Mouse (Mus musculus) splenic B cell, adult 2 months (primary cell): ENCODE results near the gene Serpinf1.
A peak's percentile ranks its signal among the peaks of the same experiment; 100 is the strongest.
"Not testable (repeated sequence)": the region's sequence is repeated elsewhere in the genome, so short reads cannot be mapped to it uniquely, and the experiment has no call there.

Source experiments
- DNase-seq: peaks from one replicate; pipeline ENCODE4 v3.0.0-alpha.2; 2011; ENCODE audit warnings: low read depth, low spot score
- H3K27me3 ChIP-seq: 2 replicates; pipeline ENCODE4 v1.6.1; 2012; ENCODE audit warnings: mild to moderate bottlenecking, low read length, moderate library complexity, mixed read lengths; ENCODE audit not compliant: control insufficient read depth, poor library complexity, insufficient read depth, severe bottlenecking
- H3K36me3 ChIP-seq: 2 replicates; pipeline ENCODE4 v1.6.1; 2012; ENCODE audit warnings: mild to moderate bottlenecking, low read length, moderate library complexity, mixed read lengths; ENCODE audit not compliant: control insufficient read depth, poor library complexity, insufficient read depth, severe bottlenecking

Gene Serpinf1

GRCm38 (mm10) chr11:75397452-75397851, 25.0 kb downstream of the Serpinf1 start:
- Histone ChIP-seq H3K27me3 (no peaks in the 10 kb centered on the region), H3K36me3 (no peaks in the 10 kb centered on the region; the same call in none of the 2 replicates)
- no peak for DNase-seq

DNA sequence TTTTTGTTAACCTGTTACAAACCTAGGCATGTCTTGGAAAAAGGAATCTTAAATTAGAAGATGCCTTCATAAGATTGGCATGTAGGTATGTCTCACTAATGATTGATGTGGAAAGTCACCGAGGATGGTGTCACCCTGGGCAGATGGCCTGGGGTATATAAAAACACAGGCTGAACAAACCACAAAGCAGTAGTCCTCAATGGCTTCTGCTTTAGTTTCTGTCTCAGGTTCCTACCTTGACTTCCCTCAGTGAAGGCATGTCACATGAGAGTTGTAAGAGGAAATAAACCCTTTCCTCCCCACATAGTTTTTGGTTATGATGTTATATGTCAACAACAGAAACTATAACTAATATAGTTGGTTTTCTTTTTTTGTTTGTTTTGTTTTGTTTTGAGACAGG, 26.9 kb downstream of the Serpinf1 start:
- DNase-seq: peak; percentile 62
- Histone ChIP-seq H3K27me3 (no peaks in the 10 kb centered on the region), H3K36me3 (no peaks in the 10 kb centered on the region; the same call in 1 of the 2 replicates)

DNA sequence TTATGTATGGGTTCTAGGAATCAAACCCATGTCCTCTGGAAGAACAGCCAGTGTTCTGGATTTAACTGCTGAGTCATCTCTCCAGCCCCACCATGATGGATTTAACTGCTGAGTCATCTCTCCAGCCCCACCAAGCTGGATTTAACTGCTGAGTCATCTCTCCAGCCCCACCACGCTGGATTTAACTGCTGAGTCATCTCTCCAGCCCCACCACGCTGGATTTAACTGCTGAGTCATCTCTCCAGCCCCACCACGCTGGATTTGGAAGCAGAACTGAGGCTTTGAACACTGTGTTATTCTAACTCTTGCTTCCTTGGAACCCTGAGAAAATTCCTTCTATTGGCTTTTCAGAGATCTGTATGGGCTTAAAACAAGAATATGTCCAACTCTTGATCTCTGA, 39.0 kb downstream of the Serpinf1 start:
- not testable (repeated sequence) for H3K36me3 ChIP-seq, DNase-seq, H3K27me3 ChIP-seq

- not testable (repeated sequence) for H3K27me3 ChIP-seq, DNase-seq, H3K36me3 ChIP-seq
Measured at GRCm38 (mm10) chr11:75378786-75379185, 43.7 kb downstream of the Serpinf1 start.

DNA sequence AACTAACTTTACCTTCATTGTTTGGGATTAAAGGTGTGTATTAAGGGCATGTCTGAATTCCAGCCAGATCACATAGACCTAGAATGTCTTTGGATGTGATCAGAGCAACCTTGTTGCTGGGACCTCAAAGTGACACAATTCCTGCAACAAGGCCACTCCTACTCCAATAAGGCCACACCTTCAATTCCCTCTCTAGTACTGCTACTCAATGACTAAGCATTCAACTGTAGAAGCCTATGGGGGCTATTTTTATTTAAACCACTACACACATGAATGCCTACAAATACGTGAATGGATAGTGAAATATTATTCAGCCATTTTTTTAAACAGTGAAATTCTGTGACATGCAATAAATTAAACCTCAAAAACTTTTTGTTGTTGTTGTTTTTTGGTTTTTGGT, 45.4 kb downstream of the Serpinf1 start:
- no peak for DNase-seq
- Histone ChIP-seq H3K27me3 (no peaks in the 10 kb centered on the region), H3K36me3 (no peaks in the 10 kb centered on the region)
